Mouse (Mus musculus) layer of hippocampus, postnatal 25 days (tissue): ENCODE data around the gene Kbtbd12. TPM values are rescaled to one million over a fixed set of nuclear protein-coding genes. Genes with fewer than 3 reads are reported as not detected.
A peak's percentile ranks its signal among the peaks of the same experiment; 100 is the strongest.

ENCODE experiments used
- DNase-seq, 2 experiments: peaks; one replicate each; pipeline ENCODE4 v3.0.0; 2022; ENCODE audit warnings: mixed read lengths in 2 of 2, low spot score in 1 of 2; ENCODE audit errors: extremely low spot score in 1 of 2
- total RNA-seq, 2 experiments: library from RNA; stranded (reverse); gene quantifications; 2 replicates each; pipeline ENCODE4 v1.2.3; 2021

Kbtbd12 gene
- under 1 TPM in 1 of 2 experiments, not detected in 1; 0.25 TPM for total RNA-seq

GRCm38 (mm10) chr6:88637611-88638301, at the start of gene Kbtbd12:
Gene Kbtbd12 (minus strand): TSS chr6:88637950.
- DNase-seq: no peak

GRCm38 (mm10) chr6:88683380-88684053, 45.8 kb upstream of the Kbtbd12 start:
- no peak for DNase-seq

GRCm38 (mm10) chr6:88681026-88681425, 43.3 kb upstream of the Kbtbd12 start:
- no peak for DNase-seq

GRCm38 (mm10) chr6:88677738-88678137, 40.0 kb upstream of the Kbtbd12 start:
- DNase-seq: no peak

- no peak for DNase-seq
These were observed 39.3 kb upstream of the Kbtbd12 start for GRCm38 (mm10) chr6:88676753-88677736.

- no peak for DNase-seq
These were observed 38.1 kb upstream of the Kbtbd12 start for GRCm38 (mm10) chr6:88675815-88676214.

- DNase-seq: no peak
These were observed 24.5 kb upstream of the Kbtbd12 start for GRCm38 (mm10) chr6:88662284-88662683.

GRCm38 (mm10) chr6:88661696-88662095, 23.9 kb upstream of the Kbtbd12 start:
- DNase-seq: no peak

- no peak for DNase-seq
These were observed 10.0 kb upstream of the Kbtbd12 start for GRCm38 (mm10) chr6:88647564-88648295.

- no peak for DNase-seq
These were observed 7.0 kb upstream of the Kbtbd12 start for GRCm38 (mm10) chr6:88644786-88645185.

- DNase-seq: no peak
These were observed 3.7 kb upstream of the Kbtbd12 start for GRCm38 (mm10) chr6:88641346-88641920.

- no peak for DNase-seq
These were observed 2.6 kb upstream of the Kbtbd12 start for GRCm38 (mm10) chr6:88640331-88640730.

GRCm38 (mm10) chr6:88639921-88640320, 2.2 kb upstream of the Kbtbd12 start:
- DNase-seq: peak; percentile 21 to 29

- DNase-seq: no peak
These were observed 1.7 kb upstream of the Kbtbd12 start for GRCm38 (mm10) chr6:88639372-88639920.

GRCm38 (mm10) chr6:88638917-88639316, 1.2 kb upstream of the Kbtbd12 start:
- no peak for DNase-seq

- DNase-seq: no peak
These were observed 1.6 kb downstream of the Kbtbd12 start for GRCm38 (mm10) chr6:88635881-88636754.

GRCm38 (mm10) chr6:88631293-88631692, 6.5 kb downstream of the Kbtbd12 start:
- DNase-seq: no peak

GRCm38 (mm10) chr6:88630560-88630959, 7.2 kb downstream of the Kbtbd12 start:
- no peak for DNase-seq

- DNase-seq: no peak
These were observed 7.9 kb downstream of the Kbtbd12 start for GRCm38 (mm10) chr6:88629821-88630220.
